Mouse (Mus musculus): ENCODE data around the gene Ttll12. TPM values are rescaled to one million over a fixed set of nuclear protein-coding genes. Genes with fewer than 3 reads are reported as not detected.

Ttll12 gene
- polyA plus RNA-seq (2012): 74.5 and 80.7 TPM in 2 replicates

DNA sequence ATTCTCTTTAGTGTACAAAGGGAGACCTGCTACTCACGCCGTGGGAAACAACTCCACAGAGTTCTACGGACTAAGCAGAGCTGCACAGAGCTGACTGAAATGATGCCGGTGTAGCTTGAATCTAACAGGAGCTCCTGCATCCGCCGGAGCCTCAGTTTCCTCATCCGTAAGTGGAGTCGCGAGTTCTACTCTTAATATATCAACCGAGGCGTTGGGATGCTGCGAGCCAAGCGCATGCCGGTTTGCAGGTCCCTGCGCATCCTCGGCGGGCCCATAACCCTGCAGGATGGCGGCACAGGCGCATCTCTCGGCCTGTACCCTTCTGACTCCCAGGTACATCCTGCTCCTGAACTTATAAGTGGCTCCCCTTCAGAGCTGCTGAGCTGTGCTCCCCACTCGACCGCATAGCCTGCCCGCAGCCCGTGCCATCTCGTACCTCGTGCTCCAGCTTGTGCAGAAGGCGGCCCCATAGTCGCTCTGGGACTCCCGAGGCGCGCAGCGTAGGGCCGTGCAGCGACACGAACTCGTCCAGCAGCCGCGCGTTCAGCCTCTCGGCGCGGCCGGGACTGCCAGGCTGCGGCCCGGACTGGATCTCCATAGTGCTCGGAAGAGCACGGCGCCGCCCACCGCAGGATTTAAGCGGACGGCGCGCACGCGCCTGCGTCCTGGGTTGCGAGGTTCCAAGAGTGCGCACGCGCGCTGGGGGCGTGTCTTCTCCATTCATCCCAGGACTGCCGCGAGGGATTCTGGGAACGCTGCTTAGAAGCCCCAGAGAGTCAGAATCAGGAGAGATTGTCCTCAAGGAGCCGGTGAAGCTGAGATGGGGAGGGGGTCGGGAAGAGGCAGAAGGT lies at the start of gene Ttll12:
TSS of gene Ttll12 (minus strand) at position 645 of the 851 bp plus-strand sequence.

DNA sequence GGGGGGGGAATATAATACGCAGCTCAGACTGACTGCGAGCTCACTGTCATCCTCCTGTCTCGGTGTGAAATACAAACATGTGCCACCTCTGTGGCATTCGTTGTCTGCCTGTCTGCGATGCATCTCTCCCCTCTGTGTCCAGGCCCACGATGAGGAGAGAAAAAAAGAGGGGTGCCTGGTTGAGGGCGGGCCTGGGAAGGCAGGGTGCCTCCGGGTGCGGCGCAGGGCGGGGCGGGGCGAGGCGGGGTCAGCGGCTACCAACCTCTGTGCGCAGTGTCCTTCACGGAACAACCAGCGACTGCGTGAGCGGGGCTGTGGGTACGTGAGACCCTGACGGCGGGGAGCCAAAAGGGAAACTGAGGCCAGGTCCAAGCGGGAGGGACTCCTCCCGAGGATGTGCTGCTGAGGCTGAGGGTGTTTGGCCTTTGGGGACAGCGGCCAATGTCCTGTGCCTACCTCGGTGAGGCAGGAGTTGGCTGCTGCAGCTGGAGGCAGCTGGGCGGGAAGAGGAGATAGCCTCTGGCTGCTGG lies 31.6 kb downstream of the Ttll12 start, which contains the start of the genes Tspo and Mcat:
TSS of gene Tspo (plus strand) at position 266 of the 530 bp plus-strand sequence.
TSS of gene Mcat (minus strand) at position 461 of the 530 bp plus-strand sequence.

DNA sequence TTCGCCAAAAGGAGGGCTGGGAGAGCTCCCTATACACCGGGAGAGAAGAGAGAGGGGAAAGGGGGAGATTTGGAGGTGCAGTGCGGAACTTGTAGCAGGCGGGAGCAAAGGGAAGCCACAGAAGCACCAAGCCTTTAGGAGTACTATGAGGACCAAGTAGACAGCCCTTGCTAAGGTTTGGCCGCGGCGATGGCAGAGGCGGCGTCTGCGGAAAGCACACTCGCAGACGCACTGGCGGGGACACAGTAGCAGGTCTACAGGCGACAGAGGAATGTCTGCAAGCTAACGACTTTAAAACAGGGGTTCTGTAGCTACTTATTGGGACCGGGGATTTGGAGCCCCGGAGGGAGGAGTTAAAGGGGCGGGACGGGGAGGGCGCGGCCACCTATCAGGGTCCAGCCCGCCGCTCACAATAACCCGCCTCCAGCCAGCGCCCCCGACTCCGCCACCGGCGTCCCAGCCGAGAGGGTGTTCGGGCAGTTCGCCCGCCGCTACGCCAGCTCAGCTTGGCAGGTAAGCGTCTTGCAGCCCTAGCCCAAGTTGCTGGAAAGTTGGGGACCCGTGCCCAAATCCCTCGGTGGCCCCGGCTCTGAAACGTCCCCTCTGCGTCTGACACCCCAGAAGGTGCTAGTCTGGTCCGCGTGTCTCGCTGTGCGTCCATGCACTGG lies 68.4 kb downstream of the Ttll12 start, which contains the start of gene Bik:
TSS of gene Bik (plus strand) at position 439 of the 668 bp plus-strand sequence.

Other genes with a start within 250 kb of the Ttll12 start
- gene Arfgap3, start 244.9 kb downstream of the Ttll12 start, polyA plus RNA-seq (2012): 8.9 and 9.9 TPM in 2 replicates
- 72.5 and 78.8 TPM in 2 replicates for gene Pacsin2, start 130.6 kb downstream of the Ttll12 start, polyA plus RNA-seq (2012)
- gene Ttll1, start 84.3 kb downstream of the Ttll12 start, polyA plus RNA-seq (2012): 2.5 and 2.6 TPM in 2 replicates
- gene Bik, start 68.3 kb downstream of the Ttll12 start, polyA plus RNA-seq (2012): 1.5 and 1.6 TPM in 2 replicates
- gene Tspo, start 31.6 kb downstream of the Ttll12 start, polyA plus RNA-seq (2012): 297 and 427 TPM in 2 replicates
- 21.1 and 21.2 TPM in 2 replicates for gene Mcat, start 31.4 kb downstream of the Ttll12 start, polyA plus RNA-seq (2012)
- 0.02 TPM in 1 of 2 replicates, not detected in the other for gene Scube1, start 129.9 kb upstream of the Ttll12 start, polyA plus RNA-seq (2012)
- gene Mpped1, start 184.3 kb upstream of the Ttll12 start, polyA plus RNA-seq (2012): not detected in 2 replicates